Mouse (Mus musculus) central nervous system, embryonic 18 days (tissue): ENCODE results near the gene Dio1. TPM values are rescaled to one million over a fixed set of nuclear protein-coding genes. Genes with fewer than 3 reads are reported as not detected.

Source experiments
- polyA plus RNA-seq: library from polyadenylated mRNA; depleted of rRNA; stranded (reverse); fragments of >200 nt; gene quantifications from 2 replicates; pipeline ENCODE4 v1.2.3, GENCODE M21; 2012; rRNA removed

Gene Dio1
- polyA plus RNA-seq: not detected in 2 replicates

GRCm38 (mm10) chr4:107306966-107307365, at the start of gene Dio1:
Dio1 (minus strand) TSS chr4:107307169.

GRCm38 (mm10) chr4:107313690-107314478, 6.9 kb upstream of the Dio1 start, which contains the start of gene Yipf1:
Yipf1 (plus strand) TSS chr4:107314363.

GRCm38 (mm10) chr4:107253125-107254091, 53.6 kb downstream of the Dio1 start, which contains the start of the genes Lrrc42 and Hspb11:
Lrrc42 (minus strand) TSS chr4:107253532.
Hspb11 (plus strand) TSS chr4:107253593.

Other genes with a start within 250 kb of the Dio1 start
- 98.9 and 102 TPM in 2 replicates for gene Mrpl37, start 240.3 kb downstream of the Dio1 start, polyA plus RNA-seq
- gene Cyb5rl, start 240.2 kb downstream of the Dio1 start, polyA plus RNA-seq: 3.9 and 4.7 TPM in 2 replicates
- gene Cdcp2, start 210.3 kb downstream of the Dio1 start, polyA plus RNA-seq: 0.03 and 0.11 TPM in 2 replicates
- gene Tmem59, start 128.8 kb downstream of the Dio1 start, polyA plus RNA-seq: 179 and 182 TPM in 2 replicates
- 12.7 and 14.2 TPM in 2 replicates for gene Tceanc2, start 128.1 kb downstream of the Dio1 start, polyA plus RNA-seq
- gene Ldlrad1, start 98.0 kb downstream of the Dio1 start, polyA plus RNA-seq: not detected in 2 replicates
- 39.2 and 40.4 TPM in 2 replicates for gene Lrrc42, start 53.6 kb downstream of the Dio1 start, polyA plus RNA-seq
- gene Hspb11, start 53.6 kb downstream of the Dio1 start, polyA plus RNA-seq: 23.6 and 25.9 TPM in 2 replicates
- gene Yipf1, start 7.2 kb upstream of the Dio1 start, polyA plus RNA-seq: 40.6 and 41.3 TPM in 2 replicates
- 17.8 and 18.8 TPM in 2 replicates for gene Ndc1, start 60.6 kb upstream of the Dio1 start, polyA plus RNA-seq
- 0.95 and 1.0 TPM in 2 replicates for gene Glis1, start 127.4 kb upstream of the Dio1 start, polyA plus RNA-seq